Mouse (Mus musculus): Measurements from ENCODE around the gene Dnajb4.

DNA sequence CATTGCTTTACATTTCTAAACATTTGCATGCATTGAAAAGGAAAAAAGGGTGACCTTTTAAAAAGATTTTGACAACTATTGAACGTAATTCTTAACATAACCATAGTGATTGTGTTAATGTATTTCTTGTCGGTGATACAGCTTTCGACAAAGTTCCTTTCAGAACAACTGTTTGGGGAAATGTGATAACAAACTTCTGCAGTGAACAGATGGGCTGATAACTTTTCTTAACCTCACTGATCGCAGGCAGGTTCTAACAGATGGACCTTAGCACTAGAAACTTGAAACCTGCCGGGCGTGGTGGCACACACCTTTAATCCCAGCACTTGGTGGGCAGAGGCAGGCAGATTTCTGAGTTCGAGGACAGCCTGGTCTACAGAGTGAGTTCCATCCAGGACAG is 18.7 kb upstream of the Dnajb4 start:
- no peak for TF ChIP-seq CTCF (IDR thresholded peaks at IDR 0.05; ENCODE audit: control insufficient read depth, insufficient read depth, low read length)
- TF ChIP-seq POLR2A (IDR thresholded peaks at IDR 0.05; ENCODE audit: borderline replicate concordance, control insufficient read depth, low read depth, low read length), result no peak

Measured in bone marrow, adult 2 months (tissue).